Mouse (Mus musculus) ovary, postnatal 36 days (tissue): ENCODE data around the gene Gm4969.
A peak's percentile ranks its signal among the peaks of the same experiment; 100 is the strongest.
"Not testable (repeated sequence)": the region's sequence is repeated elsewhere in the genome, so short reads cannot be mapped to it uniquely, and the experiment has no call there.

Experiments used
- DNase-seq: peaks from one replicate; pipeline ENCODE4 v3.0.0; 2022; ENCODE audit warnings: low spot score, mixed read lengths

Gm4969 gene

DNA sequence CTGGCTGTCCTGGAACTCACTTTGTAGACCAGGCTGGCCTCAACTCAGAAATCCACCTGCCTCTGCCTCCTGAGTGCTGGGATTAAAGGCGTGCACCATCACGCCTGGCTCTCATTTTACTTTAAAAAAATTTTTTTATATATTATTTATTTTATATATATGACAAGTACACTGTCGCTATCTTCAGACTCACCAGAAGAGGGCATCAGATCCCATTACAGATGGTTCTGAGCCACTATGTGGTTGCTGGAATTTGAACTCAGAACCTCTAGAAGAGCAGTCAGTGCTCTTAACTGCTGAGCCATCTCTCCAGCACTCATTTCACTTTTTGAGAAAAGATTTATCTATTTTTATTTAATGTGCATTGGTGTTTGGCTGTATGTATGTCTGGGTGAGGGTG, 47.1 kb downstream of the Gm4969 start:
- not testable (repeated sequence) for DNase-seq

DNA sequence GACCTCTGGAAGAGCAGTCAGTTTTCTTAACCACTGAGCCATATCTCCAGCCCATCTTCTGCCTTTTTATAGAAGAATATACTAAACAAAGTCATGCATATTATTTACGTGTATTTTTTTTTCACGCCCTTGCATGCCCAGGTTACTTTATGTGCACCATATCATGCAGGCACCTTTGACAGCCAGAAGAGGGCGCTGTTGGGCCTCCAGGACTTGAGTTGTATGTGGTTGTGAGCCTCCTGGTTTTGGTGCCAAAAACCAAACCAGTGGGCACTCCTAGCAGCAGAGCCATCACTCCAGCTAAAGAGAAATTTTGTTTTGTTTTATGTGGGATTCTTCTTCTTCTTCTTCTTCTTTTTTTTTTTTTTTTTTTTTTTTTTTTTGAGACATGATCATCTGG, 48.7 kb downstream of the Gm4969 start:
- no peak for DNase-seq

DNA sequence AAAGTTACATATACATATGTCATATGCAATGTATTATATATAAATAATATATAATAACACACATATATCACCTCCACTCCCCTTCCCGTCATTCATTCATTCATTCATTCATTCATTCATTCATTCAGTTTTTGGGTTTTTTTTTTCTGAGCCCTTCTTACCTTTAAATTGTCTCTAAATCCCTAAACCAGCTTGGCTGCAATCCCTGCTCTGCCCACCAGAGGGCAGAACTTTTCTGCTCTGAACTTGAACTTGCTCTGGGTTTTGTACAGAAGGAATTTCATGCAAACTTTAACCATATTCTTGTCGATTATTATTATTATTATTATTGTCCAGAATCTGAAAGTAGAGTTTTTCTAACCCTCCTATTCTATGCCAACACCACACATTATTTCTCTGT, 49.5 kb downstream of the Gm4969 start:
- peak; percentile 65 for DNase-seq

DNA sequence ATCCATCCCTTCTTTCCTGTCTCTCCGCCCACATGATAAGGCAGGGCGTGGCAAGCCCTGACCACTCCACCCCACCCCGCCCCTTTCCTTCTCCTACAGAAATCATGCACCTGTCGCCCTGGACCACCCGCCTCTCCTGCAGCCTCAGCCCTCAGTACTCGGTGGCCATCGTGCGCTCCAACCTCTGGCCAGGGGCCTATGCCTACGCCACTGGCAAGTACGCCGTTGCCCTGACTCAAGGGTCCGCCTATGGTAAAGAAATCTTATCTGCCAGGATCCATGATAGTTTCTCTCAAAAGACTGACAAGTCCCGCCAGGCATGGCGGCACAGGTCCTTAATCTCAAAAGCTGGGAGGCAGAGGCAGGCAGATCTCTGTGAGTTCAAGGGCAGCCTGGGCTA, 50.2 kb downstream of the Gm4969 start:
- DNase-seq = no peak

DNA sequence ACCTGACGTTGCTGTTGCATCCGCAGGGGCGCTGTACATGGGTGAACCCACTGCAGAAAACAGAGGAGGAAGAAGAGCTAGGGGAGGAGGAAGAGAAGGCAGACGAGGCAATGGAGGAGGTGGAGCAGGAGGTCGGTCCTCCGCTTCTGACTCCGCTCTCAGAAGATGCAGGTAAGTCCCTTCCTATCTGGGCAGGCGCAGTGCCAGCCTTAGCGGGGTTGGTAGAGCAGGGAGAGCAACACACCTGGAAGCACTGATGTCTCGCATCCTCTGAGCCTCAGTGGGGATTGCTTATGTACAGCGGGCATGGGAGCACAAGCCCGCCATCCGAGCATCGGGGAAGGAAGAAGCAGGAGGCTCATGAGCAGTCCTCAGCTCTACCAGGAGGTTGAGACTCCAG, 51.1 kb downstream of the Gm4969 start:
- no peak for DNase-seq

DNA sequence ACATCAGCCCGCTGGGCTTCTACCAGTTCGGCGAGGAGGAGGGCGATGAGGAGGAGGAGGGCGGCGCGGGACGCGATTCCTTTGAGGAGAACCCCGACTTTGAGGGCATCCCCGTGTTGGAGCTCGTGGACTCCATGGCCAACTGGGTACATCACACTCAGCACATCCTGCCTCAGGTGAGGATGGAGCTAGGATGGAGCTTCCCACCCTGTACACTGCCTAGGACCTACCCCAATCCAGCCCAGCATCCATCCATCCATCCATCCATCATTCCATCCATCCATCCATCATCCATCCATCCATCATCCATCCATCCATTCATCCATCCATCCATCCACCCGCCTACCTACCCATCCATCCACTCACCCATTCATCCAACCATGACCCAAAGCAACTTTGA, 52.3 kb downstream of the Gm4969 start:
- no peak for DNase-seq

DNA sequence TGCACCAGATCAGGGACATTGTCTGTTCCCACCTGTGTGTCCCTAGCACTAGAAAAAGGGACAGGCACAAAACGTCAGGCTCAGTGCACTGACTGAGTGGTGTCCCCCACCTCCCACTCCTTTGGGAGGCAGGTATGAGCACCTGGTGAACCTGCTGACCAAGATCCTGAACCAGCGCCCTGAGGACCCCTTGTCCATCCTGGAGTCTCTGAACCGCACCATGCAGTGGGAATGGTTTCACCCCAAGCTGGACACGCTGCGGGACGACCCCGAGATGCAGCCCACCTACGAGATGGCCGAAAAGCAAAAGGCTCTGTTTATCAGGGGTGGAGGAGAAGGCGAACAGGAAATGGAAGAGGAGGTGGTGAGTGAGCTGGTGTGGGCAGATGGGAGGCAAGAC, 60.8 kb downstream of the Gm4969 start:
- no peak for DNase-seq

DNA sequence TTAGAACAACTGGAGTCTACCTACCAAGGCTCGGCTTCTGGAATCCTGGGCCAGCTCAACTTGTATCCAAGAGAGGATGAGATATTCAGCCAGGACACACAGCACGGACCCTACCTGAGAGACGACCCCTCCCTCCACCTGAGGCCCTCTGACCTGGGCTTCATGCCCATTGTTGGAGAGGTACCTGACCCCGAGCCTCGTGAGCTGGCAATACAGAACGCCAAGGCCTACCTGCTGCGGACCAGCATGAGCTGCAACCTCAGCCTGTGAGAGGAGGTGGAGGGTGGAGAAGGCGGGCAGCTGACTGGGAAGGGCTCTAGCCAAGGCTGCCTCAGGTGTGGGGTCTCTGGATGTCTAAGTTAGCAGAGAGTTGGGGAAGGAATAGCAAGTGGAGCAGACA, 63.1 kb downstream of the Gm4969 start:
- DNase-seq = no peak

DNA sequence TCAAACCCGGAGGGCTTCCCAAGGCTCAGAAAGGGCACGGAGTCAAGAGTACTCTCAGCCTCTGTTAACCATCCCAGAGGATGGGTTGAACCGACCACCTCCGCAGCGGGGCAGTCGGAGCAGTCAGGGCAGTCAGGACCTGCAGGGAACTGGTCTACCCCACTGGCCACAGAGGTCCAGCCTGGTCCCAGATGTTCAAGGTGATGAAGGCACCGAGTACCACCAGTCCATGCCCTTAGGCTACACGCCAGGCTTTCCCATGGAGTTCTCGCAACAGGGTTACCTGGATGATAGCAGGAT, 63.4 kb downstream of the Gm4969 start:
- no peak for DNase-seq

DNA sequence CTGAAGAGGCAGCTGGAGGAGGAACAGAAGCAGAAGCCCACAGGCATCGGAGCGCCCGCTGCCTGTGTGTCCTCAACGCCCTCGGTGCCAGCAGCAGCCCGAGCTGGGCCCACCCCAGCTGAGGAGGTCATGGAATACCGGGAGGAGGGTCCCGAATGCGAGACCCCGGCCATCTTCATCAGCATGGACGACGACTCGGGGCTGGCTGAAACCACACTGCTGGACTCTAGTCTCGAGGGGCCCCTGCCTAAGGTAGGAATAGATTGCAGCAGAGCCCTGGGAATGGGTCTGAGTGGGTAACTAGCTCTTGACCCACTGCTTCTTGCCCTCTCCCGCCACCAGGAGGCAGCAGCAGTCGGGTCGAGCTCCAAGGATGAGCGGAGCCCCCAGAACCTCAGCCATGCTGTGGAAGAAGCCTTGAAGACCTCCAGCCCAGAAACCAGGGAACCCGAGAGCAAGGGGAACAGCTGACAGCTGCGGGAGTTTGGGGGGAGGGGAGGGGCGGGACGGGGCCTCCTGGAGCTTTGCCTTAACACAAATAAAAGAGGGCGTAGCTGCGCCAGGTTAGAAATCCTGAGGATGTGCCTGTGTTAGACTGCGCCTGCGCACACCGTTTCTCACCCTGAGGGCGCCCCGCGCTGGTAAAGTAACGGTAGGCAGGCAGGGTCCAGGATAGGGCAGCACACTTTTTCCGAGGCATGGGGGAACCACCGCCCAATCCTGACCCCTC, 64.0 kb downstream of the Gm4969 start, which contains the start of gene Rsph6a:
Rsph6a (plus strand) TSS at position 644 of the 730 bp plus-strand sequence.
- DNase-seq = peak; percentile 38

DNA sequence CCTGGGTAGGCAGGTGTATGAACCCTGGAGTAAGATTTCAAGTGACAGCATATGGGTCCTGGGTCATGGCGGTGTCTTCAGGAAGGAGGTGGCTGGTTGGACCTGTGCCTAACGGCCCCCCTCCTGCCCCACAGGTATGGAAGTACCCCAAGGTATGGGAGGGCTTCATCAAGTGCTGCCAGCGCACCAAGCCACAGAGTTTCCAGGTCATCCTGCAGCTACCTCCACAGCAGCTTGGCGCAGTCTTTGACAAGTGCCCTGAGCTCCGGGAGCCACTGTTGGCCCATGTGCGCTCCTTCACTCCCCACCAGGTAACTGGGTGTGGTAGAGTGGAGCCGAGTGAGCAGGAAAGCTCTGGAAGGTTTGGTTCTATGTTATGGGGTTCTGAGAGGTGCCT, 65.0 kb downstream of the Gm4969 start:
- no peak for DNase-seq

DNA sequence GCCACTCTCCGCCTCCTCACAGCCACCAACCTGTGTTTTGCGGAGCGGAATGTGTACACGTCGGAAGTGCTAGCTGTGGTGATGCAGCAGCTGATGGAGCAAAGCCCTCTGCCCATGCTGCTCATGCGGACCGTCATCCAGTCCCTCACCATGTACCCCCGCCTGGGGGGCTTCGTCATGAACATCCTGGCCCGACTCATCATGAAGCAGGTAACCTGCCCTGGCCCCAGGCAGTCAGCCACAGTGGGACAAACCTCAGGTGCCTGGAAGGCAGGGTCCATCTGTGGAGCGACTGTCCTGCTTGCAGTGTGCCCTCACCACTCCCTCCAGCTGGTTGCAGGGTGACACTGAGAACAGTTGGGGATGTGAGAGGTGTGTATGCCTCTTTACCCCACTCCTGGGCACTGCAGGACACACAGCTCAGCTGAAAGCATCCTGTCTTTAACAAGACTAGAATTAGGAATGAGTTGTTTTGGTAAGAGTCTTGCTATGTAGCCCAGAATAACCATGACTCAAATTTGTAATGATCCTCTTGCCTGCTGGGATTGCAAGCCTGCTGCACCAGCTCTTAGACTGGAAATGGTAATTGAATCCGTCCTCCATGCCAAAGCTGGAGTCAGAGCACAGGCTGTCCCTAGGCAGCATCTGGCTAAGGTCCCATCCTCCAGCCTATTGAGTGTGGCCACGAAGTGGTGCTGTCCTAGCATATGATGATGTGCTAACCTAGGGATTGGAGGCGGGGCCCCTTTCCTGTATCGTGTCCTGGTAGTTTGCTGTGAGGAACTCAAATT, 65.6 kb downstream of the Gm4969 start:
- no peak for DNase-seq

DNA sequence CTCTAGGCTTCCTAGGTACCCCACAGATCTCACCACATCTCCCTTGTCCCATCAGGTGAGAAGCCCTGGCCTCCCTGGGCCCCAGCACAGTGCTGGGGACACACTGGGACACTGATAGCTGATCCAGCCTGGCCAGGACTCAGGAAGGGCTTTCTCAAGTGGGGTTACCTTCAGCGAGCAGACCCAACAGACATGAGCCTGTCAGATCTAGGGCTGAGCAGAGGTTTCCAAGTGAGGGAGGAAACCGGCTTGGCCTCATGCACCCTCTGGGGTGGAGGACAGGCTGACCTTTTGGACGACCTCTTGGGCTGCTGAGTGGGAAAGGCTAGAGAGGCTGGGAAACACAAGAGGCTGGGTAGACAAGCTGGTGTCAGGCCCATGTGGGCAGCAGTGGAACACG, 67.0 kb downstream of the Gm4969 start:
- no peak for DNase-seq

DNA sequence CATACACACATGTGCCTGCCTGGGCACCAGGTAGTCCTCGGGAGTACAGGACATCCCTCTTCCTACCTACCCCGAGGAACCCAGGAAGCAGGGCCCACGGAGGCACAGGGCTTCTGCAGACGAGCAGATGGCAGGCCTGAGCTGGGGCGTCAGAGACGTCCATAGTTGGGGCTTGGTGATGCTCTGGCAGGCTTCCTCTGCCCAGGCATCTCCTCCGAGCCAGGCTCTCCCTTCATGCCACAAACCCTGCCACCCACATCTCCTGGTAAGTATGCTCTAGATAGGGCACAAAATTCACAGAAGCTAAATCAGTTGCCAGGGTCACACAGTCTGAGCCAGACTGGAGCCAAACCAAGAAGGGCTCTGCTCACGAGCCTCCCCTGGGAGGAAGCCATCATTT, 68.0 kb downstream of the Gm4969 start:
- no peak for DNase-seq

DNA sequence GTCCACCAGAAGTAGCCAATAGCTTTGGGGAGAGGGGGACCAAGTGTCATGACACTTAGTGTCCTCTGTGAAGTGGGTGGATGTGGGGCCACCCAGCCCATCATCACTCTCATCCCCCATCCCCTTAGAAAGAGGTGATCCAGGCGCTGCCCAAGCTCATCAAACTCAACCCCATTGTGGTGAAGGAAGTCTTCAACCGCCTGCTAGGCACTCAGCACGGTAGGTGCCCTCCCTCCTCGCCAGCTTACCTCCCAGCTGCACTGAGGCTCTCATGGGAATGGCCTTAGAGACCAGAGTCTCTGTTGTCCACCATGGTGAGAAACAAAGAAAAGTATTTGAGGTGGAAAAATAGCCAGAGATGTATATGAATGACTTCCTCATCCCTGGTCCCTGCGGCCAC, 68.9 kb downstream of the Gm4969 start:
- DNase-seq = no peak
